ENCODE assay signal across 8 mouse cellular contexts in the genomic region with DNA sequence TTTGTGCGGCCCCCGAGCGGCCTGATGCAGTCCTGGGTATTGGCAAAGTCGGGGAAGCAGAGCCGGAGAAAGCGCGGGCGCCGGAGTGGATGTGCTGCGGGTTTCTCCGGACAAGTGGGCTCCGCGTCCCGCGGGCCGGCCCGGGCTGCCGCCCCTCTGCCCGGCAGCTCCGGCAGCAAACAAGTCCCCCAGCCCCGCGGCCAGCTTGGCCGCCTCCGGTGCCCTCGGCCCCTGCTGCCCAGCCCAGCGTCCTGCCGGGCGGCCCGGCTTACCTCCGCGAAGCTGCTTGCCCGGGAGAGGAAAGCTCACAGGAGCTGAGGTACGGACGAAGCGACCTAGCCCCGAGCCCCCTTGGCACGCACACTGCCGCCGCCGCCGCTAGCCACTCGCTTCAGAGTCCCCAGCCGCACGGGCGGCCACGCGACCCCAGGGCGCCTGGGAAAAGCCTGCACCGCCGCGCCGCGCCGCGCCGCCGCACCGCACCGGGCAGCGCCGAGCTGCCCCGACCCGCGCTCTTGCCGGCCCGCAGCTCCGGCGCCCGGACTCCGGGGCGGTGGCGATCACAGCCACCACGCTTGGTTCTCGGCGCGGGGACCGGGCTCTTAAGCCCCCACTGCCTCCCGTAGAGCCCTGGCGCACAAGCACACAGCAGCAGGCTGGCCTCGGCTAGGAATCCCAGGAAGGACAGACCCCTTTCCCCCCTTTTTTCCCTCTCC. TPM values are rescaled to one million over a fixed set of nuclear protein-coding genes. Genes with fewer than 3 reads are reported as not detected.
DNase-seq lines count a peak whose midpoint lies in the region; ATAC-seq and TF ChIP-seq lines count a peak whose summit lies in the region.

No protein-coding gene starts in this region.

- H3K27me3 ChIP-seq in Patski: no peaks in the 10 kb centered on the region
- H3K27me3 ChIP-seq in hindbrain, embryonic 12.5 days: peaks cover 68% of the 10 kb centered on the region
- peaks cover 51% of the 10 kb centered on the region for H3K27me3 ChIP-seq in liver, postnatal 0 days (ENCODE audit: insufficient read depth, low read length)
- peaks cover 46% of the 10 kb centered on the region for H3K27me3 ChIP-seq in stomach, embryonic 15.5 days (replicated peaks)

- H3K4me3 ChIP-seq in left cerebral cortex, adult 2 months: peak overlapping the region; percentile 47
- H3K4me3 ChIP-seq in cortical plate, adult 2 months (ENCODE audit: insufficient read depth, low read length): peak overlapping the region; percentile 67
- H3K4me3 ChIP-seq in hindbrain, embryonic 12.5 days: peak overlapping the region; percentile 54
- H3K4me3 ChIP-seq in liver, postnatal 0 days (ENCODE audit: low read depth, low read length): peak overlapping the region; percentile 45
- H3K4me3 ChIP-seq in stomach, embryonic 15.5 days (replicated peaks): peak overlapping the region; percentile 49

- peak overlapping the region; percentile 82 for H3K4me2 ChIP-seq in hindbrain, embryonic 12.5 days (replicated peaks)
- H3K4me2 ChIP-seq in liver, postnatal 0 days (ENCODE audit: low read depth, low read length): peak overlapping the region; percentile 81
- H3K4me2 ChIP-seq in stomach, embryonic 15.5 days: peak overlapping the region; percentile 90

- no peak for TF ChIP-seq CTCF in left cerebral cortex, adult 2 months (IDR thresholded peaks at IDR 0.05)
- no peak for TF ChIP-seq CTCF in Patski (IDR thresholded peaks at IDR 0.05)
- TF ChIP-seq CTCF in cortical plate, adult 2 months (IDR thresholded peaks at IDR 0.05; ENCODE audit: extremely low read depth, insufficient read depth, low read length): no peak
- TF ChIP-seq CTCF in liver, postnatal 0 days (IDR thresholded peaks at IDR 0.05; ENCODE audit: low read depth): no peak

- no peaks in the 10 kb centered on the region for H3K36me3 ChIP-seq in hindbrain, embryonic 12.5 days
- no peaks in the 10 kb centered on the region for H3K36me3 ChIP-seq in liver, postnatal 0 days (replicated peaks; ENCODE audit: insufficient read depth, low read length)
- no peaks in the 10 kb centered on the region for H3K36me3 ChIP-seq in stomach, embryonic 15.5 days

- peak in 1 of 2 experiments; percentile 25 for DNase-seq in left cerebral cortex, adult 2 months (ENCODE audit: extremely low spot score in 1 of 2, low spot score in 2 of 2)
- DNase-seq in left cerebral cortex, postnatal 14 days (ENCODE audit: low spot score in 2 of 2): no peak
- DNase-seq in Patski (ENCODE audit: low read depth, low spot score): no peak
- DNase-seq in liver, postnatal 0 days: peak; percentile 17

- H3K27ac ChIP-seq in left cerebral cortex, adult 2 months: no peak overlapping the region
- H3K27ac ChIP-seq in cortical plate, adult 2 months (ENCODE audit: insufficient read depth, low read length): no peak overlapping the region
- H3K27ac ChIP-seq in hindbrain, embryonic 12.5 days: no peak overlapping the region
- H3K27ac ChIP-seq in liver, postnatal 0 days (ENCODE audit: low read depth): no peak overlapping the region
- no peak overlapping the region for H3K27ac ChIP-seq in stomach, embryonic 15.5 days

- POLR2A ChIA-PET in Patski (lab: Charles Lee): interaction anchor here (0.7 to 1.0 kb wide), 2 partner anchors 88 to 98 kb away, joined by 3 to 6 read pairs; no protein-coding TSS in a partner anchor

- 17% methylated on average over 50 of the region's 80 CpGs for WGBS in hindbrain, embryonic 12.5 days
- 7% methylated on average over 35 of the region's 80 CpGs for WGBS in liver, postnatal 0 days (ENCODE audit: insufficient replicate concordance)
- WGBS in stomach, embryonic 15.5 days: 19% methylated on average over 65 of the region's 80 CpGs

- peak overlapping the region; percentile 57 for H3K9ac ChIP-seq in hindbrain, embryonic 12.5 days
- no peak overlapping the region for H3K9ac ChIP-seq in liver, postnatal 0 days (replicated peaks)
- H3K9ac ChIP-seq in stomach, embryonic 15.5 days: no peak overlapping the region

- no peak for TF ChIP-seq EP300 in liver, postnatal 0 days (IDR thresholded peaks at IDR 0.05; ENCODE audit: low read depth)

- H3K4me1 ChIP-seq in cortical plate, adult 2 months (ENCODE audit: control insufficient read depth, insufficient read depth, low read length): no peaks in the 10 kb centered on the region
- H3K4me1 ChIP-seq in hindbrain, embryonic 12.5 days: no peaks in the 10 kb centered on the region
- no peaks in the 10 kb centered on the region for H3K4me1 ChIP-seq in liver, postnatal 0 days (ENCODE audit: insufficient read depth)
- no peaks in the 10 kb centered on the region; the same call in 1 of the 2 replicates for H3K4me1 ChIP-seq in stomach, embryonic 15.5 days

- ATAC-seq in Patski: peak; percentile 63
- peak; percentile 67 for ATAC-seq in hindbrain, embryonic 12.5 days (ENCODE audit: low FRiP score)
- ATAC-seq in liver, postnatal 0 days: peak; percentile 37; the same call in 1 of the 2 replicates
- no peak for ATAC-seq in stomach, embryonic 15.5 days (ENCODE audit: insufficient read depth, low FRiP score, low read depth)
- no peak for ATAC-seq in granulocyte monocyte progenitor cell, adult 5-6 weeks (replicated peaks; ENCODE audit: poor library complexity, severe bottlenecking)

- TF ChIP-seq POLR2A in cortical plate, adult 2 months (IDR thresholded peaks at IDR 0.05; ENCODE audit: extremely low read depth, insufficient read depth, low read length): no peak

- in situ Hi-C loops in Patski (cut with MboI; ENCODE audit: low pct_unique_long_range_greater_than_20kb): no loop called here

- intact Hi-C loops in left cerebral cortex, adult 2 months (cut with DNase I): loop anchor here (2.0 to 5.0 kb wide), 2 partner anchors 101 to 225 kb away; no protein-coding TSS in a partner anchor
- intact Hi-C loops in left cerebral cortex, postnatal 14 days (cut with DNase I): loop anchor here (5.0 to 10.0 kb wide), 2 partner anchors 103 to 226 kb away; no protein-coding TSS in a partner anchor

- H3K9me3 ChIP-seq in hindbrain, embryonic 12.5 days (replicated peaks): no peaks in the 10 kb centered on the region
- no peaks in the 10 kb centered on the region for H3K9me3 ChIP-seq in liver, postnatal 0 days (ENCODE audit: low read length)
- no peaks in the 10 kb centered on the region for H3K9me3 ChIP-seq in stomach, embryonic 15.5 days

- CTCF ChIA-PET in Patski (lab: Charles Lee): interaction anchor here (0.7 to 1.4 kb wide), 2 partner anchors 10 to 226 kb away, joined by 4 to 5 read pairs; no protein-coding TSS in a partner anchor

RNA-seq across cellular contexts. Expression of a gene that starts 0.6 kb away (rescaled TPM):
- total RNA-seq in left cerebral cortex, adult 2 months (2021): 1 to 10 TPM; 3.1 to 3.7 TPM
- total RNA-seq in left cerebral cortex, postnatal 14 days (2021): 1 to 10 TPM; 5.5 to 6.3 TPM
- 13.0 TPM for polyA plus RNA-seq in Patski (2021)
- polyA plus RNA-seq in cortical plate, adult 2 months (2012; rRNA removed): 5.0 and 5.3 TPM in 2 replicates
- 11.0 and 17.5 TPM in 2 replicates for polyA plus RNA-seq in hindbrain, embryonic 12.5 days (2016; fragmentation: Nextera tagmentation; extraction: Ambion mirVana)
- 0.74 and 0.78 TPM in 2 replicates for polyA plus RNA-seq in liver, postnatal 0 days (2015; fragmentation: Nextera tagmentation; extraction: Ambion mirVana)
- 10.1 and 12.5 TPM in 2 replicates for polyA plus RNA-seq in stomach, embryonic 15.5 days (2015; fragmentation: Nextera tagmentation; extraction: Ambion mirVana)
- total RNA-seq in granulocyte monocyte progenitor cell, adult 5-6 weeks (2014; fragmentation: Nextera tagmentation): not detected in 2 replicates
- total RNA-seq in granulocyte monocyte progenitor cell, adult 5-6 weeks (2017): not detected in 2 replicates

Comparison
In these comparisons a context has a peak if more than half of its experiments do, and no peak if none do; other contexts are left out.
1. ATAC-seq: peak in Patski (single experiment), hindbrain, embryonic 12.5 days (single experiment) and liver, postnatal 0 days (single experiment); none in stomach, embryonic 15.5 days (single experiment) and granulocyte monocyte progenitor cell, adult 5-6 weeks (single experiment).
2. Peak in every context shown above with its lines, with median percentiles within 50 percentile points of each other: H3K4me3 ChIP-seq and H3K4me2 ChIP-seq.